Mouse (Mus musculus) kidney, embryonic 15.5 days (tissue): ENCODE data around the gene Ripply3. TPM values are rescaled to one million over a fixed set of nuclear protein-coding genes. Genes with fewer than 3 reads are reported as not detected.

Source experiments
- ATAC-seq: fragments of 200-750 bp; cut with Nextera tagmentation; replicated peaks from 2 replicates; pipeline ENCODE4 v1.8.0; 2017; ENCODE audit warnings: moderate TSS enrichment; ENCODE audit not compliant: low FRiP score
- H3K27ac ChIP-seq: fragments of 300-500 bp; sonication (generic); 2 replicates; pipeline ENCODE4 v1.5.1; 2015; ENCODE audit warnings: mild to moderate bottlenecking, inconsistent platforms
- H3K27me3 ChIP-seq: fragments of 300-500 bp; sonication (generic); 2 replicates; pipeline ENCODE4 v1.6.1; 2015; ENCODE audit warnings: inconsistent platforms
- H3K36me3 ChIP-seq: fragments of 300-500 bp; sonication (generic); 2 replicates; pipeline ENCODE4 v1.6.1; 2015; ENCODE audit warnings: inconsistent platforms
- H3K4me1 ChIP-seq: fragments of 300-500 bp; sonication (generic); 2 replicates; pipeline ENCODE4 v1.6.1; 2015; ENCODE audit warnings: inconsistent platforms
- H3K4me2 ChIP-seq: fragments of 300-500 bp; sonication (generic); 2 replicates; pipeline ENCODE4 v1.6.1; 2015; ENCODE audit warnings: moderate library complexity, mild to moderate bottlenecking, inconsistent platforms
- H3K4me3 ChIP-seq: fragments of 300-500 bp; sonication (generic); replicated peaks from 2 replicates; pipeline ENCODE4 v1.5.1; 2015; ENCODE audit warnings: mild to moderate bottlenecking, inconsistent platforms
- H3K9ac ChIP-seq: fragments of 300-500 bp; sonication (generic); 2 replicates; pipeline ENCODE4 v1.6.1; 2015; ENCODE audit warnings: mild to moderate bottlenecking, inconsistent platforms
- H3K9me3 ChIP-seq: fragments of 300-500 bp; sonication (generic); replicated peaks from 2 replicates; pipeline ENCODE4 v1.6.1; 2016; ENCODE audit warnings: inconsistent platforms
- WGBS: fragments of 180-500 bp; shearing (Covaris S2); methylation state at CpG from one replicate; pipeline ENCODE4 v1.1.7; 2015; ENCODE audit warnings: mixed read lengths; 5-methylcytosine and 5-hydroxymethylcytosine counted together
- polyA plus RNA-seq: library from polyadenylated mRNA; unstranded; fragments of >200 nt; fragmentation: Nextera tagmentation; extraction: Ambion mirVana; gene quantifications from 2 replicates; pipeline ENCODE4 v1.2.1, GENCODE M21; 2015

Gene Ripply3
- polyA plus RNA-seq, 1 experiment from 2014 or later, result 14.6 TPM

DNA sequence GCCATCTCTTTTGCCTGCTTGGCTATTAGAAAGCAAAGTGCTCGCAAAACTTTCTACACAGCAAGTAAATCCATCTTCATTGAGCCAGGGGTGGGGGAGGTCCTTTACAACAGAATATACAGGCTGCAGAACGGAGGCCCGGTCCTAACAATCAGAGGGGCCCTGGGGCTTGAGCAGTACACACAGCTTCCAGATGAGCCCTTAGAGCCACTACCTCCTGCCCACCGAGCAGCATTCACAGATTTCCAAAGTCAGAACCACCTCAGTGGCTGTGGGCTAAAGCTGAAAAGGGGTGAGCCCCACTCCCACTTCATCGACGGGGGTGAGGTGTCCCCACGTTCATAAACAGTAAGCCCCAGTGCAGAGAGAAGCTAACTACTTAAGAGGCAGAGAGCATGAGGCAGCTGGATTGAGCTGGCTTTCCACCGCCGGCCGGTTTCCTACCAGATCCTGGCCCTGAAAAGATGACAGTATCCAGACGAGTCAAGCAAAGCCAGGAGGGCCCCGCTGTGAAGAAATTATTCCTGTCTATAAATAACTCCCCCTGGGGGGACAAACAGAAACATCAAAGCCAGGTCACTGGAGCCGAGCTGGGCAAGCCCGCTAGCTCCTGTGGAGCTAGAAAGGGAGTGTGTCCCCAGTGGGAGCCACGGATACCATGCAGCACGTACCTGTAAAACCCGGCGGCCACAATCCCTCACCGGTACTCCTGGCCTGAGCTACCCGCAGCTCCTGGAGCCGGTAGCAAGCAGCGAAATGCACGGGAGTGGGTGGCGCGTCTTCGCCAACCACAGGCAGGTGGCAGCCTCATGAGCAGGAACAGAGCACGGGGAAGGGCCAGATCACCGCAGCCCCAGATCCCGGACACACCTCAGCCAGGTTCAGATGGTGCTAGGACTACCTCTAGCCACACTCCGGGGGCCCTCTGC, 25.7 kb upstream of the Ripply3 start:
- peak overlapping the region; percentile 66 for H3K27ac ChIP-seq
- H3K9me3 ChIP-seq, result peaks cover 5% of the 10 kb centered on the region; the same call in 1 of the 2 replicates
- peak overlapping the region; percentile 25 for H3K4me3 ChIP-seq
- H3K4me2 ChIP-seq, result peak overlapping the region; percentile 58
- H3K4me1 ChIP-seq, result peaks cover 15% of the 10 kb centered on the region
- peaks cover 24% of the 10 kb centered on the region; the same call in 1 of the 2 replicates for H3K27me3 ChIP-seq
- H3K9ac ChIP-seq, result peak overlapping the region; percentile 15
- 5% methylated on average over 30 of the region's 30 CpGs for WGBS
- H3K36me3 ChIP-seq, result no peaks in the 10 kb centered on the region
- ATAC-seq, result peak; percentile 68

DNA sequence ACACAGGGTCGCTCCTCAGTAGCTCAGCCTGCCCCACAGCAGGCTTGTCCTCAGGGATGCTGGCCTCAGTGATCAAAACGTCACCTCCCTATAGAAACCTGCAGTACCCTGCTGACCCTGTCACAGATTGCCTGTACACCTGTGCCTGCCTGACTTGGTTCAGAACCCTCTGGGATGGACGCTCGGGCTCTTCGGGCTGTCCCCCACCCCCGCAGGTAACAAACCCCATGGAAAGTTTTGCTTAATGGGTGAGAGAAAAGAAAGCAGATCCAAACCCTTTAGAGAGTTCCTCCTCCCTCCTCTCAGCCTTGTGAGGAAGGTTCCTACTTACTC, 25.1 kb upstream of the Ripply3 start:
- ATAC-seq, result no peak; the same call in 1 of the 2 replicates
- H3K9ac ChIP-seq, result peak overlapping the region; percentile 15
- peak overlapping the region; percentile 25 for H3K4me3 ChIP-seq
- H3K9me3 ChIP-seq, result peaks cover 5% of the 10 kb centered on the region; the same call in 1 of the 2 replicates
- peak overlapping the region; percentile 58 for H3K4me2 ChIP-seq
- H3K27me3 ChIP-seq, result peaks cover 24% of the 10 kb centered on the region; the same call in 1 of the 2 replicates
- no peaks in the 10 kb centered on the region for H3K36me3 ChIP-seq
- peaks cover 22% of the 10 kb centered on the region for H3K4me1 ChIP-seq
- 21% methylated on average over 6 of the region's 6 CpGs for WGBS
- no peak overlapping the region for H3K27ac ChIP-seq

DNA sequence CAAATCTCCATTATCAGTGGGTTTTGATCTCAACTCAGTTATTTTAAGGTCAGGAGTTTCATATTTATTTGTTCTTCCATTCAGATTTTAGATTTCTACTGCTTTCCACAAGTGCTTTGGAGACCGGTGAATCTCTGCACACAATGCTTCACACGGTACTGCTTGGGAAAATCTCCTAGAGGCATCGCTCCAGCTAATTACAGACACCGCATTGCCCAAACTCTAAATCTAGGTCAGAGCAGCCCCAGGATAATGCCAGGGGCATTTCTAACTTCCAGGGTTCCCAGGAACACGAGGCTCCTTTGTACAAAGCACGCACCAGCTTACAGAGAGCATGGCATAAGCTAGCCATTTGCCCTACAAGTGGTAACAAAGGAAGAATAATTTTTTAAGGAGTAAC, 20.7 kb upstream of the Ripply3 start:
- no peak overlapping the region for H3K27ac ChIP-seq
- no peaks in the 10 kb centered on the region for H3K36me3 ChIP-seq
- ATAC-seq, result no peak
- peaks cover 20% of the 10 kb centered on the region for H3K4me1 ChIP-seq
- no peak overlapping the region for H3K9ac ChIP-seq
- peaks cover 5% of the 10 kb centered on the region; the same call in 1 of the 2 replicates for H3K9me3 ChIP-seq
- 51% methylated on average over 6 of the region's 6 CpGs for WGBS
- H3K4me2 ChIP-seq, result no peak overlapping the region
- peaks cover 14% of the 10 kb centered on the region; the same call in 1 of the 2 replicates for H3K27me3 ChIP-seq
- H3K4me3 ChIP-seq, result no peak overlapping the region

DNA sequence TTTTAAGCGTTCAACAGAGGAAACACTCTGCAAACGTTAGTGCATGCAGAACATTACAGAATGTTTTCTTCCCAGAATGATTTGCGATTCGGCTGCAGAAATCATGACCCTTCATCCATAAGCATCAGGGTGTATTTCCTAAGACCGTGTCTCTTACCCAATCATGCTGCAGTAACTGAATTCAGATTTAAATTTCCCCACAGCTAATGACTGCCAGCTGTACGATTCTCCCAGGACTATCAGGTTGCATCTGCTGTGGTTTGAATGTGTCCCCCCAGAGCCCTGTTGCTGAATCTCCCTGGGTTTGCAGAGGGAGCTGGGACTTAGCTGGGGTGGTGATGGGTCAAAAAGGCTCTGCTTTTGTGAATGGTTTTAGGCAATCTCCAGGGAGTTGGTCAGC, 20.3 kb upstream of the Ripply3 start:
- Histone ChIP-seq H3K27ac (no peak overlapping the region), H3K4me1 (peaks cover 16% of the 10 kb centered on the region), H3K9me3 (peaks cover 5% of the 10 kb centered on the region; the same call in 1 of the 2 replicates), H3K27me3 (peaks cover 9% of the 10 kb centered on the region; the same call in 1 of the 2 replicates), H3K4me3 (no peak overlapping the region), H3K9ac (no peak overlapping the region), H3K36me3 (no peaks in the 10 kb centered on the region), H3K4me2 (no peak overlapping the region)
- no peak for ATAC-seq
- 24% methylated on average over 6 of the region's 6 CpGs for WGBS

DNA sequence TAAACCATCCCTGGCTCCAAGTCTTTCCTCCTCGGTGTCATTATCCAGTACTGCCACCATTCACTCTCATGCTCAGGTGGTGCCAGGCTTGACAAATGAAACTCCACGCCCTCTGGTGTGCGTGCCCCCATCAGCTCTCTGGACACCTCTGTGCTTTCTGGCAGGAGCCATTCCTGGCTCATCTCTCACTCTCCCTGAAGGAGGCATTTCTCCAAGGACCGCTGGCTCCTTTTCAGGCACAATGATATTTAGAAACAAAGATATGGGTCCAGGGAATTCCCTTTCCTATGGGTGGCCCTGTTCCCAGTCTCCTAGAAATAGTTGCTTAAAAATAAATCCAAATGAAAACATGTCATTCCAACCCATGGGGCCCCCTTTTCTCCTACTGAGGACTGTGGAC, 19.2 kb upstream of the Ripply3 start:
- Histone ChIP-seq H3K4me2 (no peak overlapping the region), H3K9me3 (peaks cover 5% of the 10 kb centered on the region; the same call in 1 of the 2 replicates), H3K27ac (no peak overlapping the region), H3K36me3 (no peaks in the 10 kb centered on the region), H3K4me1 (peaks cover 16% of the 10 kb centered on the region), H3K9ac (no peak overlapping the region), H3K4me3 (no peak overlapping the region), H3K27me3 (0 out of 2 replicates have a peak, but pooled peaks cover 2% of the 10 kb centered on the region)
- WGBS, result 92% methylated on average over 4 of the region's 4 CpGs
- no peak for ATAC-seq

DNA sequence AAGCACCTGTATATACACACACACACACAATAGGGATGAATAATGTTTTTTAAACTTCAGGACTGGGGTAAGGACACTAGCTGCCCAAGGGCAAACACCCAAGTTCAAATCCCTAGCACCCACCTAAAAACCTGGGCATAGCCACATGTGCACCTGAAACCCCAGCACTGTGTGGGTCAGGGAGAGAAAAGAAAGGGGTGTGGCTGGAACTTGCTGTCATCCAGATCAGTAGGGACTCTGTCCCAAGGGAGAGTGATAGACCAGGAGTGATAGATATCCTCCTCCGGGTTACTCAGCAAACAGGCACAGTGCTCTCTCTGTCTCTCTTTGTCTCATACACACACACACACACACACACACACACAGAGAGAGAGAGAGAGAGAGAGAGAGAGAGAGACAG, 16.8 kb upstream of the Ripply3 start:
- Histone ChIP-seq H3K9ac (no peak overlapping the region), H3K4me2 (no peak overlapping the region), H3K36me3 (no peaks in the 10 kb centered on the region), H3K4me1 (peaks cover 16% of the 10 kb centered on the region), H3K27ac (no peak overlapping the region), H3K27me3 (no peaks in the 10 kb centered on the region), H3K9me3 (no peaks in the 10 kb centered on the region), H3K4me3 (no peak overlapping the region)
- ATAC-seq, result no peak
- 87% methylated on average over 1 of the region's 1 CpGs for WGBS

DNA sequence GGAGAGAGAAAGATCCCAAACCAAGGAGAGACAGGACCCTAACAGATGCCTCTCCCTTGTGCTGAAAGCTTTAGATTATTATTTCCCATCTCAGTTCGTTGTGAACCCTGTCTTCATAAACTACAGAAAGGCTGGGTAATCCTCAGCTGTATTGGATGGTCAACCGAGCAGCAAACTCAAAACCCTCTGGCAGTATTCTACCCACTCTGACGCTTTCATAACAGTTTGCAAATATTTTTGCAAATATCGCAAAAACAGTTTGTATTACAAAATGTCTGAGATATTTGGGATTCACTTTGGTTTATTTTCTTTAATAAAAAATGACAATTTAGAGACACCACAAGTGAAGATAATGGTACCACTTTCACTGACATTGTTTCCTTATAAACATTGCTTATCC, 16.3 kb upstream of the Ripply3 start:
- Histone ChIP-seq H3K4me3 (peak overlapping the region; percentile 77; the same call in 1 of the 2 replicates), H3K9ac (no peak overlapping the region), H3K4me2 (peak overlapping the region; percentile 91), H3K4me1 (peaks cover 16% of the 10 kb centered on the region), H3K27me3 (no peaks in the 10 kb centered on the region), H3K9me3 (no peaks in the 10 kb centered on the region), H3K36me3 (no peaks in the 10 kb centered on the region), H3K27ac (no peak overlapping the region)
- ATAC-seq, result no peak
- WGBS, result 73% methylated on average over 4 of the region's 4 CpGs

DNA sequence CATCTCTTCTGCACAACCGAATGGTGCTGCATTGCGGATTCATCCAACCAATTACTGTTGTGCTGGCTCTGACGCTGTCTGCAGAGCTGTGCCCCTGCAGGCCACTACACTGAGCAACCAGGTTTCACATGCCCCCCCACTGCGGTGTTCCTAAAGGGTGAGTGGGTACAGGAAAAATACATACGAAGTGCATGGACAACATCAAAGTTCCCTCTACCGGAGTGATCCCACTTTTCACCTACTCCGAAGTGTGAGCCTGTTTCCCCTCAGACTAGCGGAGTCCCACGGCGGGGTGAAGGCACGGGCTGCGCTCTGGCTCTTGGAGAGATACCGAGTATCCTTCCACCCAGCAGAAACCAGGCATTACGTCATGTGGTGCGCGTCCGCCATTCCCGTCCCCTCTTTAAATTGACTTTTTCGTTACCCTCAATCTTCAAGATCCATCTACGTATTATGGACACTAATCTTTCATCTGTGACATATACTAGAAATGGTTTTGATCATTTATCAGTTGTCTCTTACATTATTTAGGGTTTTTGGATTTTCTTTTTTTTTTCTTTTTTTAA, 15.5 kb upstream of the Ripply3 start:
- H3K27ac ChIP-seq, result peak overlapping the region; percentile 100
- H3K4me2 ChIP-seq, result peak overlapping the region; percentile 91
- H3K27me3 ChIP-seq, result no peaks in the 10 kb centered on the region
- WGBS, result under 1% methylated on average over 20 of the region's 20 CpGs
- peaks cover 13% of the 10 kb centered on the region for H3K4me1 ChIP-seq
- H3K9ac ChIP-seq, result peak overlapping the region; percentile 92
- no peaks in the 10 kb centered on the region for H3K9me3 ChIP-seq
- peak overlapping the region; percentile 77 for H3K4me3 ChIP-seq
- ATAC-seq, result peak; percentile 91
- H3K36me3 ChIP-seq, result no peaks in the 10 kb centered on the region

DNA sequence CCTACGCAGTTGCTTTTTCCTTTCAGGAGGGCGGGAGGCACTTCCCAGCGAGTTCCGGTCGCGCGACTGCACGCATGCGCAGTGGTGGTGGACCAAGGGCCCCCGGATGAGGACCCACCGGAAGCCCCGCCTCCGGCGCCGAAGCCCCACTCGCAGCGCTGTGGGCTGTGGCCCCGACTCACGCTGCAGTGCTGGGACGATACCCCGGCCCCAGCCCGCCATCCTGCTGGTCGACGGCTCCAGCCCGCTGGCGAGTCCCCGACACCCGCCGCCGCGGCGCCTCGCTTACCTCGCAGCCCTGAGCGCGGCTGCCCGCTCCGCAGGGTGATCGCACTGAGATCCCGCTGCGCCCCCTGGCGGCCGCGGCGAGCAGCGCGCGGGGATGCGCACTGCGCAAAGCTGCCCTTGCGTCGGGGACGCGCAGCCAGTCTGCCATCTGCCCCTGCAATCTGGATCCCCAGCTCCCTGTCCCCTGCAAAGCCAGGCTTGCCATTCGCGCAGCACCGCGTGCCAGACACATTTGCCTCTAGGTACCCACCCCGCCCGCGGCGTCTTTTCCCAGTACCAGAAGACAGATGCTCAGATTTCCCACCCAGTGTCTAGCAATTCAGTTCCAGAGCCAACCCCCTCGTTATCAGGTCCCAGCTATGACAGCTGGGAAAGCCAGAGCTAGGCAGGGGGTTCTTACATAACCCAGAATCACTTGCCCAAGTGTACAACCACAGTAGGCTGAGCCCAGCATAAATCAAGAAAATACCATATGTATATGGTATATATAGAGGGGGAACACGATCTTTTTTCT, 14.8 kb upstream of the Ripply3 start, which contains the start of gene Hlcs:
TSS of gene Hlcs (minus strand) at position 343 of the 802 bp plus-strand sequence.
- WGBS, result 1% methylated on average over 62 of the region's 64 CpGs
- Histone ChIP-seq H3K27ac (peak within 1 kb of the TSS; percentile 100), H3K4me1 (peaks cover 8% of the 10 kb centered on the region; the same call in 1 of the 2 replicates), H3K36me3 (no peaks in the 10 kb centered on the region), H3K4me3 (peak within 1 kb of the TSS; percentile 77), H3K27me3 (no peaks in the 10 kb centered on the region), H3K9ac (peak within 1 kb of the TSS; percentile 92), H3K9me3 (no peaks in the 10 kb centered on the region), H3K4me2 (peak within 1 kb of the TSS; percentile 91)
- peak; percentile 95 for ATAC-seq

DNA sequence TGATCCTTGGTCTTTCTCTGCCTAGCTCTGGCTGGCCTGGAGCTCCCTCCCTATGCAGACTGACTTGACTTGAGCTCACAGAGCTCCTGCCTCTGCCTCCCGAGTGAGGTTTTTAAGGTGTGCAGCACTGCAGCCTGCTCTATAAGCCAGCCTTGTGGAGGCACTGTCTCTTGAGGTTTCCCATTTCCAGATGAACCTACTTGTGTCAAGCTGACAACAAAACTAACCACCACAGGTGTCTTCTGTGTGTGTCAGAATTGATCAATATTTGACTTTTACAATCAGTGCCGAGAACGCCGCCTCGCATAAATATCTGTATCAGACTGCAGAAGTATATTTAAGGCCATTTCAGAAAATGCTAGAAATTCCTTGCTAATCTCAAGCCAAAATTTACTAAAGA, 13.6 kb upstream of the Ripply3 start:
- peaks cover 8% of the 10 kb centered on the region; the same call in 1 of the 2 replicates for H3K4me1 ChIP-seq
- no peaks in the 10 kb centered on the region for H3K36me3 ChIP-seq
- no peak for ATAC-seq
- H3K4me3 ChIP-seq, result no peak overlapping the region
- H3K4me2 ChIP-seq, result no peak overlapping the region
- H3K27me3 ChIP-seq, result no peaks in the 10 kb centered on the region
- WGBS, result 92% methylated on average over 5 of the region's 5 CpGs
- H3K27ac ChIP-seq, result no peak overlapping the region
- no peak overlapping the region for H3K9ac ChIP-seq
- H3K9me3 ChIP-seq, result no peaks in the 10 kb centered on the region

DNA sequence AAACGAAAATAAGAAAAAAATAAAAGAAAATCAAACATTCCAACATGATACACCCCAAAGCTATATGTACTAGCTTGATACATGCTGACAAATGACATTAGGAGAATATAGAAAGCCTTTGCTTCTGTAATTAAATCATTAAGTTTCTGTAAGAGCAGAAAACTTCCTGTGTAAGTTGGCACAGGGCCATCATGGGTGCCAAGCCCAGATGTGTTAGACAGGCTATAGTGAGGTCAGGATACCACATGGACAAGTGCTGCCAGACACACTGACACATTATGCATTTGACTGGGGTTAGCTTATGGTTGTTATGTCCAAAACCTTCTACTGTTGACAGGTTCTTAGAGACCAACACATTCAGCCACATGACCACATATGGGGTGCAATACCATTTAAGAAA, 13.0 kb upstream of the Ripply3 start:
- Histone ChIP-seq H3K9me3 (no peaks in the 10 kb centered on the region), H3K9ac (no peak overlapping the region), H3K36me3 (no peaks in the 10 kb centered on the region), H3K27me3 (no peaks in the 10 kb centered on the region), H3K4me3 (no peak overlapping the region), H3K4me1 (peaks cover 8% of the 10 kb centered on the region; the same call in 1 of the 2 replicates), H3K4me2 (no peak overlapping the region), H3K27ac (no peak overlapping the region)
- WGBS, result 56% methylated on average over 1 of the region's 1 CpGs
- ATAC-seq, result no peak
